Mouse (Mus musculus) neural tube, embryonic 15.5 days (tissue): ENCODE measurements around the gene Gm5890. TPM values are rescaled to one million over a fixed set of nuclear protein-coding genes. Genes with fewer than 3 reads are reported as not detected.
"Not testable (repeated sequence)": the region's sequence is repeated elsewhere in the genome, so short reads cannot be mapped to it uniquely, and the experiment has no call there.

ENCODE experiments used
- ATAC-seq: fragments of 200-750 bp; cut with Nextera tagmentation; 2 replicates; pipeline ENCODE4 v1.8.0; 2017; ENCODE audit warnings: mild to moderate bottlenecking, moderate TSS enrichment, moderate library complexity; ENCODE audit not compliant: low FRiP score
- H3K27ac ChIP-seq: fragments of 300-500 bp; sonication (generic); replicated peaks from 2 replicates; pipeline ENCODE4 v1.5.1; 2015; ENCODE audit warnings: mild to moderate bottlenecking, inconsistent platforms
- H3K27me3 ChIP-seq: fragments of 300-500 bp; sonication (generic); replicated peaks from 2 replicates; pipeline ENCODE4 v1.6.1; 2015; ENCODE audit warnings: inconsistent platforms
- H3K36me3 ChIP-seq: fragments of 300-500 bp; sonication (generic); 2 replicates; pipeline ENCODE4 v1.6.1; 2015; ENCODE audit warnings: inconsistent platforms
- H3K4me1 ChIP-seq: fragments of 300-500 bp; sonication (generic); 2 replicates; pipeline ENCODE4 v1.6.1; 2015; ENCODE audit warnings: inconsistent platforms
- H3K4me2 ChIP-seq: fragments of 300-500 bp; sonication (generic); 2 replicates; pipeline ENCODE4 v1.6.1; 2015; ENCODE audit warnings: inconsistent platforms, mild to moderate bottlenecking, moderate library complexity
- H3K4me3 ChIP-seq: fragments of 300-500 bp; sonication (generic); replicated peaks from 2 replicates; pipeline ENCODE4 v1.5.1; 2015; ENCODE audit warnings: mild to moderate bottlenecking, inconsistent platforms
- H3K9ac ChIP-seq: fragments of 300-500 bp; sonication (generic); replicated peaks from 2 replicates; pipeline ENCODE4 v1.6.1; 2015; ENCODE audit warnings: mild to moderate bottlenecking, inconsistent platforms
- H3K9me3 ChIP-seq: fragments of 300-500 bp; sonication (generic); replicated peaks from 2 replicates; pipeline ENCODE4 v1.6.1; 2016; ENCODE audit warnings: inconsistent platforms
- WGBS: fragments of 180-500 bp; shearing (Covaris S2); methylation state at CpG from one replicate; pipeline ENCODE4 v1.1.7; 2015; ENCODE audit warnings: mixed read lengths; 5-methylcytosine and 5-hydroxymethylcytosine counted together
- polyA plus RNA-seq: library from polyadenylated mRNA; unstranded; fragments of >200 nt; fragmentation: Nextera tagmentation; extraction: Ambion mirVana; gene quantifications from 2 replicates; pipeline ENCODE4 v1.2.1, GENCODE M21; 2015

The Gm5890 gene
- polyA plus RNA-seq: not detected in 2 replicates

GRCm38 (mm10) chr7:20262734-20263133 lies at the start of gene Gm5890:
TSS of gene Gm5890 (minus strand) at chr7:20262834.
- no CpG with 5 or more reads among the region's 3 CpGs for WGBS

DNA sequence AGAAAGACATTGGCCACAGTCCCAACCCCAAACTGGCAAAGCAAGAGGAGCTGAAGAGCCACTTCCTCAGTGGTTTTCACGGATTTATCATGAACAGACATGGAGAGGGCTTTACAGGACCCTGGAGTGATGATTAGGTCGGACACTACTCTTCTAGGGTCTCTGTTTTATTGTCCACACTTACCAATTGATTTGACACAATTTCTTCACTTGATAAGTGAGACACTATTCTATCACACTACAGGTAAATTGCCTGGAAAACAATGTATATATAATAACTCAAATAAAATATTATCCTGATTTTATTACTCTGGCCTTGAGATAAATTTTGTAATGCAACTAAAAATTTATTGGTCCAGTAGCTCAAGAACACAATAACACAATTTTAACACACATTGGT lies 28.9 kb downstream of the Gm5890 start, which contains the start of gene Gm4498:
TSS of gene Gm4498 (minus strand) at position 101 of the 400 bp plus-strand sequence.
- not testable (repeated sequence) for H3K9ac ChIP-seq, H3K4me2 ChIP-seq, H3K4me1 ChIP-seq, H3K27ac ChIP-seq, H3K36me3 ChIP-seq, H3K9me3 ChIP-seq, H3K27me3 ChIP-seq, H3K4me3 ChIP-seq, ATAC-seq
- WGBS: no CpG with 5 or more reads among the region's 2 CpGs

More at GRCm38 (mm10) chr7:20262734-20263133, at the start of gene Gm5890:
- H3K27ac ChIP-seq, H3K27me3 ChIP-seq, H3K4me2 ChIP-seq, H3K9me3 ChIP-seq, H3K4me3 ChIP-seq, ATAC-seq, H3K9ac ChIP-seq, H3K4me1 ChIP-seq, H3K36me3 ChIP-seq: not testable (repeated sequence)

Other genes starting within 250 kb of the Gm5890 start
- gene Vmn1r91, start 163.2 kb downstream of the Gm5890 start, polyA plus RNA-seq: not detected in 2 replicates
- not detected in 2 replicates for gene Gm16442, start 140.3 kb downstream of the Gm5890 start, polyA plus RNA-seq
- gene Vmn1r93, start 123.7 kb downstream of the Gm5890 start, polyA plus RNA-seq: not detected in 2 replicates
- gene Vmn1r94, start 94.5 kb downstream of the Gm5890 start, polyA plus RNA-seq: not detected in 2 replicates
- not detected in 2 replicates for gene Vmn1r95, start 69.1 kb downstream of the Gm5890 start, polyA plus RNA-seq
- not detected in 2 replicates for gene Gm6164, start 57.2 kb downstream of the Gm5890 start, polyA plus RNA-seq
- gene Gm4498, start 29.0 kb downstream of the Gm5890 start, polyA plus RNA-seq: not detected in 2 replicates
- gene Gm4133, start 71.2 kb upstream of the Gm5890 start, polyA plus RNA-seq: not detected in 2 replicates
- not detected in 2 replicates for gene Gm5728, start 112.6 kb upstream of the Gm5890 start, polyA plus RNA-seq
- not detected in 2 replicates for gene Vmn1r100, start 155.1 kb upstream of the Gm5890 start, polyA plus RNA-seq
- not detected in 2 replicates for gene Vmn1r101, start 179.8 kb upstream of the Gm5890 start, polyA plus RNA-seq
- gene Gm10670, start 212.1 kb upstream of the Gm5890 start, polyA plus RNA-seq: not detected in 2 replicates
- not detected in 2 replicates for gene Vmn1r103, start 247.7 kb upstream of the Gm5890 start, polyA plus RNA-seq